Mouse (Mus musculus) ES-E14 (cell line): ENCODE data around the gene Synrg.

ENCODE experiments used
- CHD2 ChIP-seq: IDR thresholded peaks from 2 replicates; pipeline ENCODE4 v1.6.1; 2014; ENCODE audit warnings: mild to moderate bottlenecking, low read depth, low read length, inconsistent platforms
- ZNF384 ChIP-seq: IDR thresholded peaks from 2 replicates; pipeline ENCODE4 v1.6.1; 2012; ENCODE audit warnings: low read depth, low read length, inconsistent platforms

DNA sequence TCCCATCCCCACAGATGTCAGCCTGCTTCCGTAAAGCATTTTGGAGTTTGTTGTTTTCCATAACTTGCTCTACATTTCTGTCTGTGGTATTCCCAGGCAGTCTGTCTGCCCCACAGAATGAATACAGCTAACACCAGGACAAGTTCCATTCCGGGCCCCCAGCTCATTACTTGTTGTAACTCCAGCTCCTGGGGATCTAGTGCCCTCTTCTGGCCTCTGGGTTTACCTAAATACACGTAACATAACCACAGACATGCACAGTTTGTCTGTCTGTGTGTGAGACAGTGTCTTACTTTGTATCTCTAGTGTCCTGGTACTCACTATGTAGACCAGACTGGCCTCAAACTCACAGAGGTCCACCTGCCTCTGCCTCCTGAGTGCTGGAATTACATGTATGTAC is 37.0 kb downstream of the Synrg start:
- TF ChIP-seq CHD2 (no peak), ZNF384 (no peak)
